Mouse (Mus musculus): ENCODE results near the gene Rnaseh2a. TPM values are rescaled to one million over a fixed set of nuclear protein-coding genes. Genes with fewer than 3 reads are reported as not detected.

Rnaseh2a gene
- polyA plus RNA-seq, 1 experiment, result 88.1 TPM

DNA sequence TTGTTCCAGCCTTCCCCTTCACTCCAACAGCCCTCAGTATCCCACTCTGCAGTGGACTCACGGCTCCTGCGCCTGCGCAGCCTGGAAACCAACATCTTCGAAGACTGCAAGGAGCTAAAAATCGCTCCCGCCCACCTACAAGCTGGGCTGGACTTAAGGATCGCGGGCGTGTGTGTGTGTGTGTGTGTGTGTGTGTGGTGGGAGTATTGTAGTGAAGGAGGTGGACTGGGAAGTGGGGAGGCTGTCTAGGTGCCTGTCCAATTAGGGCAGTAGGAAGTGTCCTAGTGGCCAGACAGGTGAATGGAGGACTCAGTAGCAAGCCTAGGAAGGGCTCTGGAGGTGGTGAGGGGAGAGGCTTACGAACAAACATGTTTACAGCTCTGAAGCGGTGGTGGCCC lies 24.3 kb downstream of the Rnaseh2a start:
- H3K4me3 ChIP-seq (ENCODE audit: low read depth, low read length), result peak overlapping the region; percentile 14
- TF ChIP-seq CTCF (IDR thresholded peaks at IDR 0.05; ENCODE audit: low read depth, low read length), result no peak
- no peak for TF ChIP-seq POLR2A (IDR thresholded peaks at IDR 0.05; ENCODE audit: insufficient read depth, low read length)
- TF ChIP-seq EP300 (IDR thresholded peaks at IDR 0.05; ENCODE audit: insufficient read depth, low read depth, low read length), result no peak
- H3K36me3 ChIP-seq (ENCODE audit: control insufficient read depth, insufficient read depth, low read length, poor library complexity, severe bottlenecking), result no peaks in the 10 kb centered on the region
- no peaks in the 10 kb centered on the region for H3K9me3 ChIP-seq (replicated peaks; ENCODE audit: control insufficient read depth, insufficient read depth, low read length, poor library complexity, severe bottlenecking)
- H3K27me3 ChIP-seq (ENCODE audit: control insufficient read depth, insufficient read depth, low read length, poor library complexity, severe bottlenecking), result peaks cover 14% of the 10 kb centered on the region
- H3K4me1 ChIP-seq (ENCODE audit: control insufficient read depth, insufficient read depth, low read length), result no peaks in the 10 kb centered on the region
- no peak overlapping the region for H3K27ac ChIP-seq (ENCODE audit: insufficient read depth, low read length)
- no peak overlapping the region for H3K9ac ChIP-seq (ENCODE audit: low read depth, poor library complexity, severe bottlenecking)

- no peaks in the 10 kb centered on the region for H3K9me3 ChIP-seq (replicated peaks; ENCODE audit: control insufficient read depth, insufficient read depth, low read length, poor library complexity, severe bottlenecking)
- no peak overlapping the region for H3K9ac ChIP-seq (ENCODE audit: low read depth, poor library complexity, severe bottlenecking)
- no peaks in the 10 kb centered on the region for H3K36me3 ChIP-seq (ENCODE audit: control insufficient read depth, insufficient read depth, low read length, poor library complexity, severe bottlenecking)
- H3K27me3 ChIP-seq (ENCODE audit: control insufficient read depth, insufficient read depth, low read length, poor library complexity, severe bottlenecking), result peaks cover 14% of the 10 kb centered on the region
- peak overlapping the region; percentile 52 for H3K4me3 ChIP-seq (ENCODE audit: low read depth, low read length)
- TF ChIP-seq POLR2A (IDR thresholded peaks at IDR 0.05; ENCODE audit: insufficient read depth, low read length) (no peak), EP300 (IDR thresholded peaks at IDR 0.05; ENCODE audit: insufficient read depth, low read depth, low read length) (no peak), CTCF (IDR thresholded peaks at IDR 0.05; ENCODE audit: low read depth, low read length) (no peak)
- H3K4me1 ChIP-seq (ENCODE audit: control insufficient read depth, insufficient read depth, low read length), result no peaks in the 10 kb centered on the region
- H3K27ac ChIP-seq (ENCODE audit: insufficient read depth, low read length), result no peak overlapping the region
Observed at GRCm38 (mm10) chr8:84944478-84945160, 24.9 kb downstream of the Rnaseh2a start.

GRCm38 (mm10) chr8:84943699-84944098 lies 25.9 kb downstream of the Rnaseh2a start:
- no peak for TF ChIP-seq EP300 (IDR thresholded peaks at IDR 0.05; ENCODE audit: insufficient read depth, low read depth, low read length)
- TF ChIP-seq POLR2A (IDR thresholded peaks at IDR 0.05; ENCODE audit: insufficient read depth, low read length), result no peak
- no peak for TF ChIP-seq CTCF (IDR thresholded peaks at IDR 0.05; ENCODE audit: low read depth, low read length)
- Histone ChIP-seq H3K9me3 (replicated peaks; ENCODE audit: control insufficient read depth, insufficient read depth, low read length, poor library complexity, severe bottlenecking) (no peaks in the 10 kb centered on the region), H3K27me3 (ENCODE audit: control insufficient read depth, insufficient read depth, low read length, poor library complexity, severe bottlenecking) (peaks cover 14% of the 10 kb centered on the region), H3K27ac (ENCODE audit: insufficient read depth, low read length) (no peak overlapping the region), H3K9ac (ENCODE audit: low read depth, poor library complexity, severe bottlenecking) (no peak overlapping the region), H3K36me3 (ENCODE audit: control insufficient read depth, insufficient read depth, low read length, poor library complexity, severe bottlenecking) (no peaks in the 10 kb centered on the region), H3K4me1 (ENCODE audit: control insufficient read depth, insufficient read depth, low read length) (no peaks in the 10 kb centered on the region), H3K4me3 (ENCODE audit: low read depth, low read length) (no peak overlapping the region)

DNA sequence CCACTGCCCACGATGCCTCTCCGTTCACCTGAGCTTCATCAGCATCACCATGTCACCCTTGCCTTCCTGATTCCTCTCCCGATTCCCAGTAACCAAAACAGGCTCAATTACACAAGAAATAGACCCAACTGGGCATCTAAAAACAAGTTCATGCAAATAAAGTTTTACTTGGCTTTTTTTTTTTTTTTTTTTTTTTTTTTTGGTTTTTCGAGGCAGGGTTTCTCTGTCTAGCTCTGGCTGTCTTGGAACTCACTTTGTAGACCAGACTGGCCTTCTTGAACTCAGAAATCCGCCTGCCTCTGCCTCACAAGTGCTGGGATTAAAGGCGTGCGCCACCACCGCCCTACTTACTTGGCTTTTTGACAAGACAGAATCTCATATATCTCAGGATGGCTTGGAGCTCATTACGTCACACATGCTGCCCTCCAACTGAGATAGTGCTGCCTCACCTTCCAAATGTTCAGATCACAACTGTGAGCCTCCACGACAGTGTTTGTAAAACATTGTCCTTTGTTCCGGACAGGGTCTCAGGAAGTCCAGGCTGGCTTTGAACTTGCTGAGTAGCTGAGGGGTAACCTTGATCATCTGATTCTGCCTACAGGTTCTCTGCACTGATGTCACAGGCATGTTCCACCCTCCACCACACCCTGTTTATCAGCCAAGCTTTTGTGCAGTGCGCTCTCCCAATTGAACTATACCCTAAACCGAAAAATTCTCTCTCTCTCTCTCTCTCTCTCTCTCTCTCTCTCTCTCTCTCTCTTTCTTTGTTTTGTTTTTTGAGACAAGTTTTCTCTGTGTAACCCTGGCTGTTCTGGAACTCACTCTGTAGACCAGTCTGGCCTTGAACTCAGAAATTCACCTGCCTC lies 31.7 kb downstream of the Rnaseh2a start:
- Histone ChIP-seq H3K9me3 (replicated peaks; ENCODE audit: control insufficient read depth, insufficient read depth, low read length, poor library complexity, severe bottlenecking) (no peaks in the 10 kb centered on the region), H3K36me3 (ENCODE audit: control insufficient read depth, insufficient read depth, low read length, poor library complexity, severe bottlenecking) (no peaks in the 10 kb centered on the region), H3K27ac (ENCODE audit: insufficient read depth, low read length) (no peak overlapping the region), H3K9ac (ENCODE audit: low read depth, poor library complexity, severe bottlenecking) (no peak overlapping the region), H3K4me1 (ENCODE audit: control insufficient read depth, insufficient read depth, low read length) (no peaks in the 10 kb centered on the region), H3K27me3 (ENCODE audit: control insufficient read depth, insufficient read depth, low read length, poor library complexity, severe bottlenecking) (no peaks in the 10 kb centered on the region; the same call in 1 of the 2 replicates), H3K4me3 (ENCODE audit: low read depth, low read length) (peak overlapping the region; percentile 31)
- TF ChIP-seq CTCF (IDR thresholded peaks at IDR 0.05; ENCODE audit: low read depth, low read length) (no peak), EP300 (IDR thresholded peaks at IDR 0.05; ENCODE audit: insufficient read depth, low read depth, low read length) (no peak), POLR2A (IDR thresholded peaks at IDR 0.05; ENCODE audit: insufficient read depth, low read length) (no peak)

DNA sequence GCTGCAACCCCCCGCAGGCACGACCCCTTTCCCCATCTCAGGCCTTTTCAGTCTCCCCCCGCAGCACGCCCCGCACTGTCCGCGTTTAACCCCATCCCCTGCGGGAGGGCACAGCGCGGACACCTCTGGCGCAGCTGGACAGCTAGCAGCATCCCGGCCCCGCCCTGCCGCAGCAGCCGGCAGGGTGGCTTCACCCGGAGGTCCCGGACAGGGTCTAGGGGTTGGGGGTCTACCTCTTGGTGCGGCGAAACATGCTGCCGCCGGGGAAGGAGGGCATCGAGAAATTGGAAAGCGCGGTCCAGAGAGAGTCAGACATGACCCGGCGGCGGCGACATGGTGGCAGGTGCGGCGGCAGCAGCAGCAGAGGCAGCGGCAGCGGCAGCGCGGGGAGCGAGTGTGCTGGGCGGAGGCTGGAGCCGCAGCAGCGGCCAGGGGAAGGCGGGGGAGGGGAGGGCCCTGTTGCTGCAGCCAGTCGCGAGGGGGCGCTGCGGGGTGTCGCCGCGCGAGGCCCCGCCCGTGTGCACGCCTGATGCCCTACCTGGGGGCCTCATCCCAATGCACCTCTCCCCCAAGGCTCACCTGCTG lies 32.5 kb downstream of the Rnaseh2a start, which contains the start of gene Mast1:
Mast1 (minus strand) TSS at position 398 of the 585 bp plus-strand sequence.
- TF ChIP-seq CTCF (IDR thresholded peaks at IDR 0.05; ENCODE audit: low read depth, low read length) (peak; percentile 72), EP300 (IDR thresholded peaks at IDR 0.05; ENCODE audit: insufficient read depth, low read depth, low read length) (no peak)
- peak within 1 kb of the TSS; percentile 45 for H3K9ac ChIP-seq (ENCODE audit: low read depth, poor library complexity, severe bottlenecking)
- peak within 1 kb of the TSS; percentile 87 for H3K4me3 ChIP-seq (ENCODE audit: low read depth, low read length)
- H3K4me1 ChIP-seq (ENCODE audit: control insufficient read depth, insufficient read depth, low read length), result no peaks in the 10 kb centered on the region
- no peaks in the 10 kb centered on the region for H3K36me3 ChIP-seq (ENCODE audit: control insufficient read depth, insufficient read depth, low read length, poor library complexity, severe bottlenecking)
- no peak within 1 kb of the TSS for H3K27ac ChIP-seq (ENCODE audit: insufficient read depth, low read length)
- no peaks in the 10 kb centered on the region; the same call in 1 of the 2 replicates for H3K27me3 ChIP-seq (ENCODE audit: control insufficient read depth, insufficient read depth, low read length, poor library complexity, severe bottlenecking)
- H3K9me3 ChIP-seq (replicated peaks; ENCODE audit: control insufficient read depth, insufficient read depth, low read length, poor library complexity, severe bottlenecking), result no peaks in the 10 kb centered on the region

Measured in ES-Bruce4 (cell line).